Mouse (Mus musculus): ENCODE data around the gene Txndc11. TPM values are rescaled to one million over a fixed set of nuclear protein-coding genes. Genes with fewer than 3 reads are reported as not detected.

Txndc11 gene
- polyA plus RNA-seq, 1 experiment = 27.1 TPM

GRCm38 (mm10) chr16:11066833-11067191 is 67.6 kb downstream of the Txndc11 start:
- Histone ChIP-seq H3K27ac (ENCODE audit: insufficient read depth, low read length) (peak overlapping the region; percentile 24; the same call in 1 of the 2 replicates), H3K4me1 (ENCODE audit: control insufficient read depth, insufficient read depth, low read length) (peaks cover 12% of the 10 kb centered on the region; the same call in 1 of the 2 replicates), H3K4me3 (ENCODE audit: insufficient read depth, low read length) (peak overlapping the region; percentile 53)
- no peak for TF ChIP-seq CTCF (IDR thresholded peaks at IDR 0.05; ENCODE audit: borderline replicate concordance, insufficient read depth, low read length)
- no peak for TF ChIP-seq POLR2A (IDR thresholded peaks at IDR 0.05; ENCODE audit: low read depth, low read length)

GRCm38 (mm10) chr16:11066029-11066832 is 68.2 kb downstream of the Txndc11 start, which contains the start of gene Litaf:
Gene Litaf (minus strand): TSS chr16:11066157.
- peaks cover 12% of the 10 kb centered on the region; the same call in 1 of the 2 replicates for H3K4me1 ChIP-seq (ENCODE audit: control insufficient read depth, insufficient read depth, low read length)
- H3K27ac ChIP-seq (ENCODE audit: insufficient read depth, low read length) = peak within 1 kb of the TSS; percentile 24
- TF ChIP-seq CTCF (IDR thresholded peaks at IDR 0.05; ENCODE audit: borderline replicate concordance, insufficient read depth, low read length) = no peak
- peak; percentile 87 for TF ChIP-seq POLR2A (IDR thresholded peaks at IDR 0.05; ENCODE audit: low read depth, low read length)
- H3K4me3 ChIP-seq (ENCODE audit: insufficient read depth, low read length) = peak within 1 kb of the TSS; percentile 53

GRCm38 (mm10) chr16:11065431-11065830 is 69.0 kb downstream of the Txndc11 start:
- no peak for TF ChIP-seq POLR2A (IDR thresholded peaks at IDR 0.05; ENCODE audit: low read depth, low read length)
- no peak for TF ChIP-seq CTCF (IDR thresholded peaks at IDR 0.05; ENCODE audit: borderline replicate concordance, insufficient read depth, low read length)
- Histone ChIP-seq H3K4me3 (ENCODE audit: insufficient read depth, low read length) (peak overlapping the region; percentile 14), H3K4me1 (ENCODE audit: control insufficient read depth, insufficient read depth, low read length) (peaks cover 12% of the 10 kb centered on the region; the same call in 1 of the 2 replicates), H3K27ac (ENCODE audit: insufficient read depth, low read length) (no peak overlapping the region)

- Histone ChIP-seq H3K4me3 (ENCODE audit: insufficient read depth, low read length) (no peak overlapping the region), H3K27ac (ENCODE audit: insufficient read depth, low read length) (no peak overlapping the region), H3K4me1 (ENCODE audit: control insufficient read depth, insufficient read depth, low read length) (peaks cover 12% of the 10 kb centered on the region; the same call in 1 of the 2 replicates)
- TF ChIP-seq POLR2A (IDR thresholded peaks at IDR 0.05; ENCODE audit: low read depth, low read length) = no peak
- no peak for TF ChIP-seq CTCF (IDR thresholded peaks at IDR 0.05; ENCODE audit: borderline replicate concordance, insufficient read depth, low read length)
Observed at GRCm38 (mm10) chr16:11064742-11065141, 69.7 kb downstream of the Txndc11 start.

- H3K4me3 ChIP-seq (ENCODE audit: insufficient read depth, low read length) = no peak overlapping the region
- no peak overlapping the region for H3K27ac ChIP-seq (ENCODE audit: insufficient read depth, low read length)
- H3K4me1 ChIP-seq (ENCODE audit: control insufficient read depth, insufficient read depth, low read length) = peaks cover 12% of the 10 kb centered on the region; the same call in 1 of the 2 replicates
- no peak for TF ChIP-seq CTCF (IDR thresholded peaks at IDR 0.05; ENCODE audit: borderline replicate concordance, insufficient read depth, low read length)
- TF ChIP-seq POLR2A (IDR thresholded peaks at IDR 0.05; ENCODE audit: low read depth, low read length) = no peak
Observed at GRCm38 (mm10) chr16:11064341-11064740, 70.1 kb downstream of the Txndc11 start.

GRCm38 (mm10) chr16:11062794-11063721 is 71.4 kb downstream of the Txndc11 start:
- Histone ChIP-seq H3K27ac (ENCODE audit: insufficient read depth, low read length) (peak overlapping the region; percentile 65), H3K4me1 (ENCODE audit: control insufficient read depth, insufficient read depth, low read length) (peaks cover 12% of the 10 kb centered on the region; the same call in 1 of the 2 replicates), H3K4me3 (ENCODE audit: insufficient read depth, low read length) (no peak overlapping the region)
- peak; percentile 47; the same call in 1 of the 2 replicates for TF ChIP-seq POLR2A (IDR thresholded peaks at IDR 0.05; ENCODE audit: low read depth, low read length)
- no peak for TF ChIP-seq CTCF (IDR thresholded peaks at IDR 0.05; ENCODE audit: borderline replicate concordance, insufficient read depth, low read length)

GRCm38 (mm10) chr16:11060645-11061044 is 73.8 kb downstream of the Txndc11 start, which contains the start of gene Snn:
Gene Snn (plus strand): TSS chr16:11060945.
- Histone ChIP-seq H3K4me1 (ENCODE audit: control insufficient read depth, insufficient read depth, low read length) (peaks cover 12% of the 10 kb centered on the region; the same call in 1 of the 2 replicates), H3K4me3 (ENCODE audit: insufficient read depth, low read length) (no peak within 1 kb of the TSS), H3K27ac (ENCODE audit: insufficient read depth, low read length) (no peak within 1 kb of the TSS)
- TF ChIP-seq POLR2A (IDR thresholded peaks at IDR 0.05; ENCODE audit: low read depth, low read length) (no peak), CTCF (IDR thresholded peaks at IDR 0.05; ENCODE audit: borderline replicate concordance, insufficient read depth, low read length) (no peak)

- TF ChIP-seq POLR2A (IDR thresholded peaks at IDR 0.05; ENCODE audit: low read depth, low read length) = no peak
- TF ChIP-seq CTCF (IDR thresholded peaks at IDR 0.05; ENCODE audit: borderline replicate concordance, insufficient read depth, low read length) = no peak
- Histone ChIP-seq H3K4me1 (ENCODE audit: control insufficient read depth, insufficient read depth, low read length) (no peaks in the 10 kb centered on the region), H3K4me3 (ENCODE audit: insufficient read depth, low read length) (no peak overlapping the region), H3K27ac (ENCODE audit: insufficient read depth, low read length) (no peak overlapping the region)
Observed at GRCm38 (mm10) chr16:11055916-11056315, 78.5 kb downstream of the Txndc11 start.

GRCm38 (mm10) chr16:11054871-11055270 is 79.6 kb downstream of the Txndc11 start:
- Histone ChIP-seq H3K4me1 (ENCODE audit: control insufficient read depth, insufficient read depth, low read length) (no peaks in the 10 kb centered on the region), H3K4me3 (ENCODE audit: insufficient read depth, low read length) (no peak overlapping the region), H3K27ac (ENCODE audit: insufficient read depth, low read length) (no peak overlapping the region)
- TF ChIP-seq POLR2A (IDR thresholded peaks at IDR 0.05; ENCODE audit: low read depth, low read length) (no peak), CTCF (IDR thresholded peaks at IDR 0.05; ENCODE audit: borderline replicate concordance, insufficient read depth, low read length) (no peak)

All from embryonic fibroblast, embryonic 13.5 days (primary cell).